Mouse (Mus musculus) kidney, adult 2 months (tissue): Measurements from ENCODE around the gene Clta.

ENCODE experiments used
- CTCF ChIP-seq: fragments of 200-500 bp; conservative IDR thresholded peaks from 2 replicates; pipeline ENCODE4 v1.5.1; 2011; ENCODE audit warnings: low read depth, mild to moderate bottlenecking, control low read depth, low read length, moderate library complexity, mixed read lengths; ENCODE audit not compliant: insufficient read depth, insufficient read length
- POLR2A ChIP-seq: fragments of 200-500 bp; IDR thresholded peaks from one replicate; pipeline ENCODE4 v1.6.1; 2011; ENCODE audit warnings: low read depth, low read length, control low read depth

DNA sequence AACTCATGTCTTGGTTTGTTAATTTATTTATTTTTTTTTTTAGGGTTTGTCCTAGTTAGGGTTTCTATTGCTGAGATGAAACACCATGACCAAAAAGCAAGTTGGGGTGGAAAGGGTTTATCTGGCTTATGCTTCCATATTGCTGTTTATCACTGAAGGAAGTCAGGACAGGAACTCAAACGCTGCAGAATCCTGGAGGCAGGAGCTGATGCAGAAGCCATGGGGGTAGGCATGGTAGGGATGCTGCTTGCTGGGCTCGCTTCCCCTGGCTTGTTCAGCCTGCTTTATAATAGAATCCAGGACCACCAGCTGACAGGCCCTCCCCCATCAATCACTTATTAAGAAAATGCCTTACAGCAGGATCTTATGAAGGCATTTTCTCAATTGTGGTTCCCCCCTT, 6.6 kb downstream of the Clta start:
- TF ChIP-seq CTCF = no peak
- TF ChIP-seq POLR2A = no peak
